Mouse (Mus musculus) small intestine, adult 2 months (tissue): ENCODE data around the gene Cfdp1. TPM values are rescaled to one million over a fixed set of nuclear protein-coding genes. Genes with fewer than 3 reads are reported as not detected.
A peak's percentile ranks its signal among the peaks of the same experiment; 100 is the strongest.

Experiments
- H3K27ac ChIP-seq: fragments of 200-500 bp; 2 replicates; pipeline ENCODE4 v1.5.1; 2012; ENCODE audit warnings: low read depth, low read length, control low read depth, inconsistent platforms; ENCODE audit not compliant: insufficient read depth
- H3K27me3 ChIP-seq: fragments of 200-500 bp; 2 replicates; pipeline ENCODE4 v1.6.1; 2012; ENCODE audit warnings: mild to moderate bottlenecking, moderate library complexity, low read length, inconsistent platforms; ENCODE audit not compliant: control insufficient read depth, insufficient read depth
- H3K36me3 ChIP-seq: fragments of 200-500 bp; 2 replicates; pipeline ENCODE4 v1.6.1; 2012; ENCODE audit warnings: mild to moderate bottlenecking, low read length, control low read depth, inconsistent platforms; ENCODE audit not compliant: control insufficient read depth, insufficient read depth
- H3K4me1 ChIP-seq: fragments of 200-500 bp; 2 replicates; pipeline ENCODE4 v1.6.1; 2012; ENCODE audit warnings: low read length, inconsistent platforms, mixed read lengths; ENCODE audit not compliant: control insufficient read depth, insufficient read depth, insufficient read length
- H3K4me3 ChIP-seq: fragments of 200-500 bp; 2 replicates; pipeline ENCODE4 v1.5.1; 2012; ENCODE audit warnings: low read depth, mild to moderate bottlenecking, control low read depth, inconsistent platforms, low read length, moderate library complexity
- CTCF ChIP-seq: fragments of 200-500 bp; IDR thresholded peaks from 2 replicates; pipeline ENCODE4 v1.5.1; 2012; ENCODE audit warnings: low read depth, mild to moderate bottlenecking, control low read depth, inconsistent platforms, low read length, moderate library complexity, mixed read lengths; ENCODE audit not compliant: insufficient replicate concordance, insufficient read length; ENCODE audit errors: extremely low read depth
- POLR2A ChIP-seq: fragments of 200-500 bp; IDR thresholded peaks from 2 replicates; pipeline ENCODE4 v1.6.1; 2012; ENCODE audit warnings: low read depth, mild to moderate bottlenecking, control low read depth, inconsistent platforms, low read length, moderate library complexity
- WGBS: fragments of 180-500 bp; shearing (Covaris S2); methylation state at CpG from one replicate; pipeline ENCODE4 v1.1.7; 2018; 5-methylcytosine and 5-hydroxymethylcytosine counted together
- polyA plus RNA-seq: library from polyadenylated mRNA; depleted of rRNA; stranded (reverse); fragments of >200 nt; gene quantifications from 2 replicates; pipeline ENCODE4 v1.2.3, GENCODE M21; 2012

Gene Cfdp1
- polyA plus RNA-seq, 1 experiment = 0.25 TPM

GRCm38 (mm10) chr8:111769764-111770428 lies 84.2 kb downstream of the Cfdp1 start:
- Histone ChIP-seq H3K36me3 (peaks cover 4% of the 10 kb centered on the region; the same call in 1 of the 2 replicates), H3K27ac (no peak overlapping the region), H3K4me1 (peaks cover 5% of the 10 kb centered on the region; the same call in 1 of the 2 replicates), H3K27me3 (no peaks in the 10 kb centered on the region), H3K4me3 (no peak overlapping the region)
- 86% methylated on average over 12 of the region's 12 CpGs for WGBS
- no peak for TF ChIP-seq CTCF
- TF ChIP-seq POLR2A = no peak

- Histone ChIP-seq H3K27ac (no peak overlapping the region), H3K4me1 (peaks cover 5% of the 10 kb centered on the region; the same call in 1 of the 2 replicates), H3K36me3 (peaks cover 2% of the 10 kb centered on the region; the same call in 1 of the 2 replicates), H3K4me3 (no peak overlapping the region), H3K27me3 (no peaks in the 10 kb centered on the region)
- 67% methylated on average over 15 of the region's 15 CpGs for WGBS
- TF ChIP-seq POLR2A (no peak), CTCF (no peak)
These were observed 84.8 kb downstream of the Cfdp1 start for GRCm38 (mm10) chr8:111769296-111769695.

- Histone ChIP-seq H3K4me1 (peaks cover 5% of the 10 kb centered on the region; the same call in 1 of the 2 replicates), H3K4me3 (no peak overlapping the region), H3K27ac (no peak overlapping the region), H3K36me3 (peaks cover 2% of the 10 kb centered on the region; the same call in 1 of the 2 replicates), H3K27me3 (no peaks in the 10 kb centered on the region)
- TF ChIP-seq POLR2A (no peak), CTCF (no peak)
- 87% methylated on average over 6 of the region's 6 CpGs for WGBS
These were observed 85.4 kb downstream of the Cfdp1 start for GRCm38 (mm10) chr8:111768651-111769050.

- WGBS = 83% methylated on average over 4 of the region's 4 CpGs
These were observed 88.5 kb downstream of the Cfdp1 start for GRCm38 (mm10) chr8:111765616-111766015.

GRCm38 (mm10) chr8:111765096-111765495 lies 89.0 kb downstream of the Cfdp1 start:
- Histone ChIP-seq H3K27me3 (no peaks in the 10 kb centered on the region), H3K27ac (no peak overlapping the region), H3K36me3 (peaks cover 2% of the 10 kb centered on the region; the same call in 1 of the 2 replicates), H3K4me3 (no peak overlapping the region), H3K4me1 (peaks cover 15% of the 10 kb centered on the region)
- TF ChIP-seq POLR2A (no peak), CTCF (no peak)
- 97% methylated on average over 9 of the region's 9 CpGs for WGBS

More at GRCm38 (mm10) chr8:111765616-111766015, 88.5 kb downstream of the Cfdp1 start:
- H3K4me1 ChIP-seq = peaks cover 15% of the 10 kb centered on the region
- no peaks in the 10 kb centered on the region for H3K27me3 ChIP-seq
- TF ChIP-seq CTCF = no peak
- no peak for TF ChIP-seq POLR2A
- no peak overlapping the region for H3K27ac ChIP-seq
- H3K4me3 ChIP-seq = no peak overlapping the region
- H3K36me3 ChIP-seq = peaks cover 2% of the 10 kb centered on the region; the same call in 1 of the 2 replicates

- peaks cover 14% of the 10 kb centered on the region for H3K4me1 ChIP-seq
These were observed 93.4 kb downstream of the Cfdp1 start for GRCm38 (mm10) chr8:111760708-111761107.

GRCm38 (mm10) chr8:111758817-111759216 lies 95.3 kb downstream of the Cfdp1 start:
- Histone ChIP-seq H3K27me3 (no peaks in the 10 kb centered on the region), H3K36me3 (no peaks in the 10 kb centered on the region), H3K4me1 (peaks cover 19% of the 10 kb centered on the region), H3K27ac (peak overlapping the region; percentile 37; the same call in 1 of the 2 replicates), H3K4me3 (no peak overlapping the region)
- WGBS = 44% methylated on average over 5 of the region's 5 CpGs
- TF ChIP-seq CTCF = no peak
- TF ChIP-seq POLR2A = no peak

More at GRCm38 (mm10) chr8:111760708-111761107, 93.4 kb downstream of the Cfdp1 start:
- Histone ChIP-seq H3K27me3 (no peaks in the 10 kb centered on the region), H3K27ac (no peak overlapping the region), H3K36me3 (no peaks in the 10 kb centered on the region; the same call in 1 of the 2 replicates), H3K4me3 (no peak overlapping the region)
- 90% methylated on average over 13 of the region's 13 CpGs for WGBS
- TF ChIP-seq POLR2A (no peak), CTCF (no peak)
